Mouse (Mus musculus) mesoderm, embryonic 11.5 days (tissue): ENCODE data around the gene Cel.
A peak's percentile ranks its signal among the peaks of the same experiment; 100 is the strongest.
"Not testable (repeated sequence)": the region's sequence is repeated elsewhere in the genome, so short reads cannot be mapped to it uniquely, and the experiment has no call there.

Source experiments
- DNase-seq: peaks from one replicate; pipeline ENCODE4 v3.0.0-alpha.2; 2012; ENCODE audit warnings: low read depth, low spot score

Gene Cel

DNA sequence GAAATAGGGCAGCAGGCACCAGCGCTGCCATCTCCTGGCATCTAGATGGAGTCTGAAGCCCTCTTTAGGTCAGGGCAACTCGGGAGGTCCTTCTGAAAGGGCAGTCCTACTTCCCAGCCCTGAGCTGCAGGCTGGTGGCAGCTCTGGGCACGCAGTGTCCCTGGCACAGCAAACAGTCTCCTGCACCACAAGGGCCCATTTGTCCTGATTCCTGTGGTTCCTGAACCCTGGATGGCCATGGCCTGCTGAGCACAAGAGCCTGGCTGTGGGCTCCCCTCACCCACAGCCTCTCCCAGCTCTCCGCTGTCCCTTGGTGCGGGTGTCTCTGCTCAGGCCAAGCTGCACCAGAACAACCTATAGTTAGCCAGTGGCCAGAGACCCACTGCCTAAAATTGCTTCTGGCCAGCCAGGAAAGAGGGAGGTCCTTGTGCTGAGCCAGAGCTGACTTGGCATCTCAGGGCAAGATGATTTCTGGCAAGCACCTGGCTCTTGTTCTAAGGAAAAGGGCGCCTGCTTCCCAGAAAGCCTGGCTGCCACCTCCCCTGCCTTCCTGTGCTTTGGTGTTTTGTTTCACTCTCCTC, 41.5 kb downstream of the Cel start:
- DNase-seq = no peak

DNA sequence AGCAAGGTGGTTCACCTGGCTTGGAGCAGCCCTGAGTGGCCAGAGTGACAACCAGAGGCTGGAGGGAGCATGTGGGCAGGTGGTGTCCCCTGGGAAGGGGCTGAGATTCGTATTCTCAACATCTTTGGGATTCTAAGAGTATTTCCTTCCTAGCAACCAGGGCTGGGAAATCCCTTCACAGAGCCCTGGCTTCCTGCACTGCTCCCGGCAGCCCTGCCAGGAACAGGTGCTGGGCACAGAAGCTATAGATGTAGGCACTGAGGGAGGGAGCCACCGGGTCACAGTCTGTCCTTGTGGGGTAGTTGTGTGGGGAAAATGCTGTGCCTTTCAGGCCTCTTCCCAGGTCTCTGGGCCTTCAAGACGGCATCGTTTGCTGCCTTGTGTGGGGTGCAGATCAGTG, 42.6 kb downstream of the Cel start:
- no peak for DNase-seq

DNA sequence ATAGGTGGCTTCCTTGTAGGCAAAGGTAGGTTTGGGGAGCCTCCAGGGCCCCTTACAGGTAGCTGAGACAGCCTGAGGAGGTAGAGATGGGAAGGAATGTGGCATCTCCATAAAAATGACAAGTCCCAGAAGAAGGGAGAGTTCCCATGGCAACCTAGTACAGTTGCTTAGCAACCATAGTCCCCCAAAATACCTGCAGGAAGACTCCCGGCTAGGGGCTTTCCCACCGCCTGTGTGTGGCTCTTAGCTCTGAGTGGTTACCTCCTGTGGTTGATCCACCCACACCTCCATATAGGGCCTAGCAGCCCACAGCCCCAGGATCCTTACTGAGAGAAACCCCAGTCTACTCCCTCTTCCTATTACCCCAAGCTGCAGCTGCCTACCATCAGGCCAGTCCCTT, 45.0 kb downstream of the Cel start:
- no peak for DNase-seq

DNA sequence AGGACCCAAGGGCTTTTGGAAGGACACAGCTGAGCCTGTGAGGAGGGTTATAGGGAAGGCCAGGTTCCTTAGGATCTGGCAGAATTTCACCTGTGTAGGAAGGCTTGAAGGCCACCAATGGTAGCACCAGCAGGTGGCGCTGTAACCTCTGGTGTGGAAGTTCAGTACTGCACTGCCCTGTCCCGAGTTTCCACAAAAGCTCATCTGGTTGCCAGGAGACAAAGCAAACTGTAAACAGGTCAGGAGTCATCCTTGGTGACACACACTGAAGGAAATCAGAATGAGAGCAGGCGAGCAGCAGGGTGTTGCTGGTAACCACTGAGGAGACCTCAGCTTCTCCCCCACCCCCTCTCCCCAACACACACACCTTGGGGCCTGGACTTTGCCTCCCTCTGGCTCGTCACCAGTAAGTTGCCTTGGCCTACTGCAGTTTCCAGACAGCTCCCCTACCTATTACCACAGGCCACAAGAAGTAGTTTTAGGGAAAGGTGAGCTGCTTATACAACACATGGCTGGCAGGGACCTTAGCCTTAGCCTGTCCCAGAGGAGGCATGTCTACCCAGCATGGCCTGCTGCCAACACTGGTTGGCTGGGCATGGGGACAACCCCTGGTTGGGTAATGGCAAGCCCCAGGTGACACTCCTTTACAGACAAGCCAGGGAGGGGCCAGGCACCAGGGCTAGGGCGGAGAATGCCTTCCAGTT, 45.8 kb downstream of the Cel start:
- DNase-seq = peak; percentile 89

DNA sequence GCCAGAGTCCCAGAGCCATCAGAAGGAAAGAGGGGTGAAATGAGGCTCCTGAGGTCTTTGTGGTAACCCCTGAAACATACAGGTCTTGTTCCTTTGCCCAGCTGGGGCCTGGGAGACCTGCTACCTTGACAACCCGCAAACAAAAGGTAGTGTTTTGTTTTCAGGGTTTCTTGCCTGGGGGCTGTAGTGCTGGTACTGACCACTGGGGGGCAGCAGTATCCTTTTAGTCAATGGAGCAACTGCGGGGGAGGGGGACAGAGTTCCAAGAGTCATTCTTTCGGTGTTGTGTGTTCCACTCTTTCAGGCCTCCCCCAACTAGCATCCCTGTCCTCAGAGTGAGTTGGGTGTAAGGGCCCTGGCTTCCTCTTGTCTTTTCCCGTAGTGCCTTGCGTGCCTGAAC, 48.7 kb downstream of the Cel start:
- DNase-seq = peak; percentile 92

DNA sequence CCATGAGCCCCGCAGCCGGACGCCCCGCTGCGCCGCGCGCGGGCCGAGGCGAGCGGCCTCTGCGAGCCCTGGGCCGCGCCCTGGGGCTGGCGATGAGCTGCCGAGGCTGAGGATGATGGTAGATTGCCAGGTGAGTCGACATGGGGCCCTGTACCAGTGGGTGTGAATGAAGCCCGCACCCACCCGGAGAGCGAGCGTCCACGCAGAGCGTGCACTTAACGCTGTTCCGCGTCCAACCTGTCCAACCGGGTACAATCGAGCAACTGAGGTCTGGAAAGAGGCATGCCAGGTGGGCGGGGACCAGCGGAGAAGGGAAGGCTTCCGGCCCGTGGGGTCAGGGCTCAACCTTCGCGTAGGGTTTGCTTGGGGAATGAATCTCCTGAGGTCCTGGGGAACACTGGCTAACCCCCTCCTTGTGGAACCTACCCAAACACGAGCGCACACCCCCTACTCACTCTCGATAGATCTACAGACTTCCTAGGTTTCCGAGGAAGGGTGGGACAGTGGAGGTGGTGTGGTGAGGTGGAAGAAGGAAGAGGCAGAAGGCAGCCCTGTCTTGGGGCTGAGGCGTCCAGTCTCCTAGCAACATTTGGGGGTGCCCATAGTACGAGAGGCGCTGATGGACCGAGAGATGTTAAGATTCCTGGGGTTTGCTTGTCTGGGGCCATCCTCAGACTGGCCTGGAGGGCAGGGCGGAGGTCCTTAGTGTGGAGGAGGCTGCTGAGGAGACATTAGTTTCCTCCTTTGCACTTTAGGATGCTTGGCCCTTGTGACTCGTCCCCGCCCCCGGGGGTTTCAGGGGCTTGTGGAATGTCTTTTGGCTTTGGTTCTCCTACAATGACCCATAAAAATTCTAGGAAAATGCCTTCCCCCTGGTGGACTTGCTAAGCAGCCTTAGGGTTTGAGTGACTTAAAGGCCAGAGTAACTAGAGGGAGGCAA, 49.5 kb downstream of the Cel start:
- peak; percentile 44 for DNase-seq

DNA sequence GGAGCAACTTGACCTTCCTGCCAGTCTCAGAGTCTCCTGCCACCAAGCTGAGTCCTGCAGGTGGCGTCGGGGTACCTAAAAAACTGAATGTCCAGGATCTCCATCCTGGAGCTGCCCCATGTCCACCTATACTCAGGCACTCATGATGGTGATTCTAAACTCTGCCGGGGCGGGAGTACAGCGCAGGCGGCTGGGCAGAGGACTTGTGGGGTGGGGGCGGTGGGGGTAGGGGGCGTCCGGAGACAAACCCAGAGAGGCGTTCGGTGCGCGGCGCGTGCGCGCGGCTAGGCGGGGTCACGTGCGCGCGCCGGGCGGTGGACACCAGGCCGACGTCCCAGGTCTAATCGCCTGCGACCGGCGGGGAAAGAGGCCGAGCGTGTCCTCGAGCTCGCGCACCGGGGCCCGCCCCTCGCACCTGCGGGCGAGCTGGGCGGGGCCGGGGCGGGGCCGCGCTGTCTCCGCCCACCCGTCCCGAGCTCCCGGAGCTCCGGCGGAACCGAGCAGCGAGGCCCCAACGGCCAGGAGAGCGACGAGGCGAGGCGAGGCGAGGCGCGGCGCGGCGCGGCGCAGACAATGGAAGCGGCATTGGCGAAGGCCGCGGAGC, 50.3 kb downstream of the Cel start, which contains the start of gene Ralgds:
Ralgds (plus strand) TSS at position 328 of the 604 bp plus-strand sequence.
- DNase-seq = peak; percentile 72

DNA sequence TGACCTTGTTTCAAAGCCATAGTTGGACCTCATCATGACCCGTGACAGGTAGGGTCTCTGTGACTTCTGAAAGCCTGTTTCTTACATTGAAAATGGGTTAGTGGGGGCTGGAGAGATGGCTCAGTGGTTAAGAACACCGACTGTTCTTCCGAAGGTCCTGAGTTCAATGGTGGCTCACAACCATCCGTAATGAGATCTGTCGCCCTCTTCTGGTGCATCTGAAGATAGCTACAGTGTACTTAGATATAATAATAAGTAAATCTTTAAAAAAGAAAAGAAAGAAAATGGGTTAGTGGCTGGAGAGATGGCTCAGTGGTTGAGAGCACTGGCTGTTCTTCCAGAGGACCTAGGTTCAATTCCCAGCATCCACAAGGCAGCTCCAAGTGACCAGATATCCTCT, 51.6 kb downstream of the Cel start:
- not testable (repeated sequence) for DNase-seq

DNA sequence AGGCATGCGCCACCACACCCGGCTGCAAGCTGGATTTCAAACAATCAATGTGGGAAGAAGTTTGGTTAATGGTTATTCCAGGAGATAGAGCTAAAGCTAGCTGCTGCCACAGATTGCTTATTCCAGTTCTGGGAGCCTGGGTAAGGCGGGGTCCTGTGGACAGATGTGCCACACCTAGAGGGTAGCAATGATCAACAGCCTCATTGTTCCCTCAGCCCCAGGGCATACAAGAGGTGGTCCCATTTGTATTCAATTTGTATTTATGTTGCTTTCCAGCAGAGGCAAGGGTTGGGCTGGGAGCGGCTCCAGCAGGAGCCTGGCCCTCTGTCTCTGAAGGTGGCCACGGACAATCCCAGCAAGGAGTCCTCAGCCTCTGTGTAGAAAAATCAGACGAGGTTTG, 56.9 kb downstream of the Cel start:
- DNase-seq = no peak

DNA sequence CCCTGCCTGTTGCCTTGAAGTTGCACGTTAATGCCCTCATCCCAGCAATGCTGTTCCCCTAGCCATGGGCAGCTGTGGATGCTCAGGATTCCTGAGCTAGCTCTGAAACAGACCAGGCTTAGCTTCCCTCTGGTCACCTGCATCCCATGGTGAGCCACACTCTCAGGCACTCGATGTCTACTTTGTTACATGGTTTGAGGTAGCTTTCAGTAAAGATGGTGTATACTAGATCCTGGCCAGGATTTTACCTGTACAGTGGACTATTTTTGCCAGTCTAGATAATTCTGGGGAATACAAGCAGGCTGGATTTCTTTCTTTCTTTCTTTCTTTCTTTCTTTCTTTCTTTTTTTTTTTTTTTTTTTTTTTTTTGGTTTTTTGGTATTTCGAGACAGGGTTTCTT, 57.4 kb downstream of the Cel start, which contains the start of gene Gm10134:
Gm10134 (plus strand) TSS at position 301 of the 400 bp plus-strand sequence.
- no peak for DNase-seq
